Mouse (Mus musculus): ENCODE measurements around the gene Il34.
"Not testable (repeated sequence)": the region's sequence is repeated elsewhere in the genome, so short reads cannot be mapped to it uniquely, and the experiment has no call there.

The Il34 gene

GRCm38 (mm10) chr8:110811116-110811515 lies 5.4 kb upstream of the Il34 start:
- in situ Hi-C loops (cut with MboI; ENCODE audit: low sequenced_read_pairs) = no loop called here

- in situ Hi-C loops (cut with MboI; ENCODE audit: low sequenced_read_pairs) = no loop called here
Observed at GRCm38 (mm10) chr8:110810481-110811065, 4.8 kb upstream of the Il34 start.

GRCm38 (mm10) chr8:110809831-110810230 lies 4.1 kb upstream of the Il34 start:
- in situ Hi-C loops (cut with MboI; ENCODE audit: low sequenced_read_pairs) = no loop called here

DNA sequence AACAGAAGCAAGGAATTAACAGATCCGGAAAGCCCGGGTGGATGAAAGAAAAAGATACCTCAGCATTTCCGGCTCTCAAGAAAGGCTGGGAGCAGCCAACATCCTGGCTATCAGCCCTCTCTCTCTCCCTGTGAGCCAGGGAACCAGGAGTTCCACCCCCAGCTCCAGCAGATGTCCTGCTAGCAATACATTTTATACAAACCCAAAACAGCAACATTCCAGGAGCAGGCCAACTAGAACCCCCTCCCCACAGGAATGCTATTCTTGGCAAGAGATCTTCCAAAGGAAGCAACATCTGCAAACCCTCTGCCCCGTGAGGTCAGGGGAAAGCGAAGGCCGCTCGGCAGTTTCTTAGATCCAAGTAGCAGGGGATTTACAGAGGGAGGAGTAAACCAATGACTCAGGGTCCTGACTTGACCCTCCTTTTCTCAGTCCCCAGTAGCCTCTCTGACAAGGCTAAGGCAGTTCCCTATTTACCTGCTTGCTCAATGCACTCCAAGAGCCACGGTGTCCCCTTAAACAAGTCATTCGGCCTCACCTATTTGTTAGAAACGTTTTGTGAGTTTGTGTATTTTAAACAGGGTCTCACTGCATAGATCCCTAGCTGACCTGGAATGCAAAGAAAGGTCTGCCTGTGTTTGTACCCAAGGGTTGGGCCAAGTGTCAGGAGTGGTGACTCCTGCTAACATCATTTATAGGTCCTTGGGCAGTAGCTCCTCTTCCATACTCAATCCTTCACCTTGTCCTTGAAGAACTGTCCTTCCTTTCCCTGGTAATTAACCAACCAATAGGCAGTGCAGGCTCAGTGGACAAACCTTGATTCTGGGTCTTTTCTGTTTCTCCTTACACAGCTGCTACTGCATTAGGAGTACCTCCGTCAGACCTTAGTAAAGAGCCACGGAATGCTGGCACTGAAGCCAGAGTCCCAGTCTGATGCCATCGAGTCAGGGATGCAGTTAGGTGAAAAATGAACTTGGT lies 3.1 kb upstream of the Il34 start:
- in situ Hi-C loops (cut with MboI; ENCODE audit: low sequenced_read_pairs) = no loop called here

DNA sequence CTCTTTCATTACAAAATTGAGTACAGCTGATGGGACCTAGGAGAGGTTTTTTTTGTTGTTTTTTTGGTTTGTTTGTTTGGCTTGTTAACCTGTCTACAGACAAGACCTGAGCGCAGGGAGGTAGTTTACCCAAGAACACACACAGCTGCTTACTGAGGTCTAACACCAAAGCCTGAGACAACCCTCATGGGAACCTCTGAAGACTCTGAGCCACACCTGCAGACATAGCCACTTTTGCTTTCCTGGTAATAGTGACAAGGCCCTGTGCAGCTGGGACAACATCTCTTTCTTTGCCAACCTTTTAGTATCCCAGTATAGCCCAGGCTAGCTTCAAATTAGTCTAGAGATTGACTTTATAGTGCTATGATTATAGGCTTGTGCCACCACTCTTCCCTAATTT lies 422 bp upstream of the Il34 start:
- in situ Hi-C loops (cut with MboI; ENCODE audit: low sequenced_read_pairs) = no loop called here

GRCm38 (mm10) chr8:110804825-110805514 lies 754 bp downstream of the Il34 start:
- in situ Hi-C loops (cut with MboI; ENCODE audit: low sequenced_read_pairs) = no loop called here

GRCm38 (mm10) chr8:110803856-110804255 lies 1.9 kb downstream of the Il34 start:
- in situ Hi-C loops (cut with MboI; ENCODE audit: low sequenced_read_pairs) = no loop called here

GRCm38 (mm10) chr8:110802988-110803387 lies 2.7 kb downstream of the Il34 start:
- in situ Hi-C loops (cut with MboI; ENCODE audit: low sequenced_read_pairs) = no loop called here

DNA sequence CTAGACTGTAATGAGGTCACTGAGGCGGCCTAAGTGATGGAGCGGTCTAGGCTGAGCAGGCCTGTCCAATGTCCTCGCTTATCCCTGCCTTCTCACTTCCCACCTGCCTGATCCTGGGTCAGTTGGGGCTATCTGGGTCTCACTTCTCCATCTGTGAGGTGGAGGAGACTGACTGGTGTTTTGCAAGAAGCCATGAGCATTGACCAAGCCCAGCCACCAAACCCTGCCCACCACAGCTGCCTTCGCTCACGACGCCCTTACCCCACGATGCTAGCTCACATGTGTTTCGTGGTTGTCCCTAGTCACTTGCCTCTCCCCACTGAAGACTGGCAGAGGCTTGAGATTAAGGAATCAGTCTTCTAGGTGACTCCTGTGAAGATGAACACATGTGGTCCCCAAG lies 8.6 kb downstream of the Il34 start:
- in situ Hi-C loops (cut with MboI; ENCODE audit: low sequenced_read_pairs) = no loop called here

DNA sequence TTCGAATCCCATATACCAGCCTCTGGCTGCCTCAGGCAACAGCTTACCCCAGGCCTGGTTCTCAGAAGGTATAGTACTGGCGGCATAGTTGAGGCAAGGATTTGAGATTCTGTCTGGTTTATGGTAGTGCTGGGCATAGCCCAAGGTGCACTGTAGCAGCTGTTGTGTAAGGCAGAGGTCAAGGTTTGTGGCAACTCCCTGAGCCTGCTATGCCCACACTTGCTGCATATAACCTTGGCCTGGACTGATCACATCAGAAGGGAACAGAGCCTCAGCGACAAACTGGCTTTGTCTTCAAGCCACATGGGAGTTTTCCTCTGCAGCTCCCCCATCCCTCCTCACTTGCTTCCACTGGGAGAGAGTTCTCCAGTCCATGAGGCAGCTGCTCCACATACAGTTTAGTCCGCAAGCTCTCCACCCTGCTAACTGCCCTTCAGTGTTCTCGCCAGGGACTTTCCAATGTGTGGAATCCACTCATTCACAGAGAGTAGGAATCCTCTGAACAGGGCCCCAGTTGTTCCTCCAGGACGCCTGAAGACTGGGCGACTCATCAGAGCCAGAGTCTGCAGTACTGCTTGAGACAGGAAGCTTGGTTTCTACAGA lies 11.3 kb downstream of the Il34 start:
- in situ Hi-C loops (cut with MboI; ENCODE audit: low sequenced_read_pairs) = no loop called here

DNA sequence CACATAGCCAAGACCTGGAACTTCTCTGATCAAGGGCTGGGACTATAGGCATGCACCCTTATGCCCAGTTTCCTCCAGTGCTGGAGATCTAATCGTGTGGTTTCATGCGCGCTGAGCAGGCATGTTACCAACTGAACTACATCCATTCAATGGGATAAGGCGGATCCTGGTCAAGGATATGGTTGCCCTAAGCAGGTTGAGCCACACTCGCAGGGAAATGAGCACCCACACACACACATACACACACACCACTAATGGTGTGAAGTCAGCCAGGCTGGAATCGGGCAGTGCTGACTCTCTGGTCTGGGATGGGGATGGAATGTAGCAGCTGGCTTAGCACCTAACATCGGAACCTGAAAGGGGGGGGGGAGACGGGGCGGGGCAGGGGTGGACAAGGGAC lies 11.8 kb downstream of the Il34 start:
- in situ Hi-C loops (cut with MboI; ENCODE audit: low sequenced_read_pairs) = no loop called here

DNA sequence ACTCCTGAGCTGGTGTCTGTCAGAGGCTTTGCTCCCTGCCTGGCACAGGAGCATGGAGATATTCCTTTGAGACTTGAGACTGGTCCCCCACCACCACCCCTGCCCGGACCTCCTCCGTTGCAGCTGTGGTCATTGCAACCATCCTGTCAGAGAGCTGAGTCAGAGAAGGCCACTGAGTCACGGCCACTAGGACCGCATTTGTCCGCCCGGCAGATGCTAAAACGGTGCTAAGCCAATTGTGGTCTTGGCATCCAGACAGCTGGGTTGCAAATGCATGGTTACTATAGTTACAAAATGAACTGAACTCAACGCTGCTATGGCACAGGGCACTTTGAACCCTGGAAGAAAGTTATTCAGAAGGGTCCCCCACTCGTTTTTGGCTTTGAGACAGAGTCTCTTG lies 12.2 kb downstream of the Il34 start:
- in situ Hi-C loops (cut with MboI; ENCODE audit: low sequenced_read_pairs) = no loop called here

DNA sequence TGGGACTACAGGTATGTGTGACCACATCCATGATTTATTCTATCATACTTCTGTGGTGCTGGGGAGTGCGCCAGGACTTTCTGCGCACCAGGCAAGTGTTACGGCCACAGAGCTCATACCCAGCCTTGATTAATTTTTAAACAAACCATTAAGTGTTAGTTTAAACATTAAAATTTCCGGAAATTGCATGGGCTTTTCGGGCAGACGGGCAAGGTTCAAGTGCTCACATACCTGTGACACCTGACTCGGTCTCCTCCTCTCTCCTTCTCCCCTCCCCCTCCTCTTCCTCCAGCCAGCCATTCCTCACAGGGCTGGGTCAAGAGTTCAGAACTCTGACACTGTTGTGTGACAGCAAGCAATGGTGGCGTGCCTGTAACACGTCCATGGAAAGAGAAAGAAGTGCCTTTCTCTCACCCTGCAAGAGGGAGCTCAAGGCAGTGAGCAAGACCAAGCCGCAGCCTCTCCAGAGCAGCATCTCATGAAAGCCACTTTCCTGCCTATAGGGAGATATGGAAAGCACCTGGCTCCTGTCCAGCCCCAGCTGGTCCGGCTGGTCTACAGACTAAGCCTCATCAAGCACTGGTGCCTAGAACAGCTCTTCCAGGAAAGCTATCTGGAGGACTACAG lies 13.0 kb downstream of the Il34 start:
- in situ Hi-C loops (cut with MboI; ENCODE audit: low sequenced_read_pairs) = no loop called here

DNA sequence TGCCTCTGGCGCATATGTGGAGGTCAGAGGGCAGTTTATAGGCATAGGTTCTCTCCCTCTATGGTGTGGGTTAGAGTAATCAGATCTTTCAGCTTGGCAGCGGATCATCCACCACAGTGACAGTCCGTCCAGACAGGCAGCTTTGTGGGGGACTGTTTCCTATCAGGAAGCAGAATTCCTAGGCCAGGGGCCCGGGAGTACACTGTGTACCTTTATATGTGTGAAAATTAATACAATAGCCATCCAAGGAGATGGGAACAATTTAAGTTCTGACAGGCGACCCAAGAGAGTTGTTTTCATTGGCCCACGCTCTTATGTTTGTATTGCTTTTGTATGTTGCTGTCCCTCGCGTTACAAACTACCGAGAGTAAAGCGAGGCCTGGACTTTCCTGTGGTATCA lies 14.6 kb downstream of the Il34 start:
- in situ Hi-C loops (cut with MboI; ENCODE audit: low sequenced_read_pairs) = no loop called here

- in situ Hi-C loops (cut with MboI; ENCODE audit: low sequenced_read_pairs) = no loop called here
Observed at GRCm38 (mm10) chr8:110790270-110790669, 15.5 kb downstream of the Il34 start.

GRCm38 (mm10) chr8:110789571-110789970 lies 16.2 kb downstream of the Il34 start:
- in situ Hi-C loops (cut with MboI; ENCODE audit: low sequenced_read_pairs) = no loop called here

- in situ Hi-C loops (cut with MboI; ENCODE audit: low sequenced_read_pairs) = no loop called here
Observed at GRCm38 (mm10) chr8:110788981-110789380, 16.7 kb downstream of the Il34 start.

GRCm38 (mm10) chr8:110787411-110787954 lies 18.2 kb downstream of the Il34 start:
- in situ Hi-C loops (cut with MboI; ENCODE audit: low sequenced_read_pairs) = no loop called here

DNA sequence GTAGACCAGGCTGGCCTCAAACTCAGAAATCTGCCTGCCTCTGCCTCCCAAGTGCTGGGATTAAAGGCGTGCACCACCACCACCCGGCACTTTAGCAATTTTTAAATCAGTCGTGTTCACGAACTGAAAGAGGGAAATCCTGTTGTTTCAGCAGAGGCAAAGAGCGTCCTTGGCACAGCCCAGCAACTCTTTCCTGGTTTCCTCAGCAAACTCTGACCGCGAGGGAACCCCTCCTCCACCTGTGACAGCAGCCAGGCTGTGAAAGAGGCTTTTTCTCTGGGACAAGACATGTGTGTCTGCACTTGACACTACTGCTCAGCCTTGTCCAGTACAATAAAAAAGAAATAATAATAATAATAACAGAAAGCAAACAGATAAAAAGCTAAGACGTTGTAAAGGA lies 18.8 kb downstream of the Il34 start:
- in situ Hi-C loops (cut with MboI; ENCODE audit: low sequenced_read_pairs) = no loop called here

- in situ Hi-C loops (cut with MboI; ENCODE audit: low sequenced_read_pairs) = not testable (repeated sequence)
Observed at GRCm38 (mm10) chr8:110786501-110786900, 19.2 kb downstream of the Il34 start.

DNA sequence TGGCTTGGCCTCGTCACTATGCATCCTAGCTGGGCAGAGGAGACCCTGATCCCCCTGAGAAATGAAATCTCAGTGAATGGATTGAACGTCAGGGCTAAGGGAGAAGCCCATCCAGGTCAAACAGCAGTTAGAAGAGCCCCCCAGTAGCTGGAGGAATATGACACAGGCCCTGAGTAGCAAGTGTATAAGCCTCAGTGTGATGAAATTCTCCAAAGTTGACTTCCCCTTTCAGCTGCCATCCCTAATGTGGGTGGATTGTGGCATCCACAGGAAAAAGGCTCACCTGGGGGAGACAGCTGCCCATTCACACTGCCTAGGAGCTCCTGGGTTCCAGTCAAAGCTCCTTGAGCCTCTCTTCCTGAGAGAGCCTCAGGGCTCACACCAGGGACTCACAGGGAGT lies 20.4 kb downstream of the Il34 start:
- in situ Hi-C loops (cut with MboI; ENCODE audit: low sequenced_read_pairs) = no loop called here

Measured in CH12F3 (cell line).